Mouse (Mus musculus): ENCODE data around the gene Gm49486. TPM values are rescaled to one million over a fixed set of nuclear protein-coding genes. Genes with fewer than 3 reads are reported as not detected.
"Not testable (repeated sequence)": the region's sequence is repeated elsewhere in the genome, so short reads cannot be mapped to it uniquely, and the experiment has no call there.

Gm49486 gene
- polyA plus RNA-seq, 1 experiment from 2014 or later = 0.58 TPM

GRCm38 (mm10) chr15:79213591-79213990, 15.6 kb upstream of the Gm49486 start:
- H3K9ac ChIP-seq (ENCODE audit: low read length) = no peak overlapping the region
- DNase-seq (ENCODE audit: low spot score) (no peak), ATAC-seq (replicated peaks; ENCODE audit: low FRiP score, low TSS enrichment, low read depth) (no peak)
- no peaks in the 10 kb centered on the region for H3K27me3 ChIP-seq (replicated peaks; ENCODE audit: control insufficient read depth, insufficient read depth, low read length)
- no peak overlapping the region for H3K4me2 ChIP-seq (ENCODE audit: low read length)
- H3K4me3 ChIP-seq (ENCODE audit: low read depth, low read length) = no peak overlapping the region
- no peak overlapping the region for H3K27ac ChIP-seq (ENCODE audit: low read depth)
- no peaks in the 10 kb centered on the region for H3K36me3 ChIP-seq (ENCODE audit: control insufficient read depth, insufficient read depth, low read length)
- no peaks in the 10 kb centered on the region for H3K4me1 ChIP-seq (replicated peaks; ENCODE audit: control insufficient read depth, insufficient read depth, low read length)
- no peaks in the 10 kb centered on the region for H3K9me3 ChIP-seq (ENCODE audit: control insufficient read depth, low read length)
- WGBS = 78% methylated on average over 6 of the region's 6 CpGs

DNA sequence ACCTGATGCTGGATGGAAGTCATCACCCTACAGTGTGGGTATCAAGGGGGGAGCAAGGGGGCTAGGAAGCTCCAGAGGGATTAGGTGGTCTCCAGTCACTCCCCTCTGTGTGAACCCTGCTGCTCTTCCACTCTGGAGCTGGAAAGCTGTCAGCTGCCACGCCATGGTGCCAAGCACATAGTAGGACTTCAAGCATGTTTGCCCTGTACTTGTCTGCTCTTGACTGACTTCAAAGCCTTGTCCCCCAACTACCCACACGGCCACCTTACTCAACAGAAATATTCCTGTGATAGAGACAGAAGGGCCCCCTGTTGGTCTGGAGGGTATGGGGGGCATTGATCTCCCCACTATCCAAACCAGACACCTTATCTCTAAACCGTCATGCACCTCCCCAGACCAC, 13.0 kb upstream of the Gm49486 start:
- Histone ChIP-seq H3K36me3 (ENCODE audit: control insufficient read depth, insufficient read depth, low read length) (no peaks in the 10 kb centered on the region), H3K27me3 (replicated peaks; ENCODE audit: control insufficient read depth, insufficient read depth, low read length) (no peaks in the 10 kb centered on the region), H3K9ac (ENCODE audit: low read length) (no peak overlapping the region), H3K4me2 (ENCODE audit: low read length) (no peak overlapping the region), H3K4me3 (ENCODE audit: low read depth, low read length) (no peak overlapping the region), H3K27ac (ENCODE audit: low read depth) (no peak overlapping the region), H3K9me3 (ENCODE audit: control insufficient read depth, low read length) (no peaks in the 10 kb centered on the region), H3K4me1 (replicated peaks; ENCODE audit: control insufficient read depth, insufficient read depth, low read length) (no peaks in the 10 kb centered on the region)
- ATAC-seq (replicated peaks; ENCODE audit: low FRiP score, low TSS enrichment, low read depth) (no peak), DNase-seq (ENCODE audit: low spot score) (no peak)
- WGBS = 63% methylated on average over 3 of the region's 3 CpGs

DNA sequence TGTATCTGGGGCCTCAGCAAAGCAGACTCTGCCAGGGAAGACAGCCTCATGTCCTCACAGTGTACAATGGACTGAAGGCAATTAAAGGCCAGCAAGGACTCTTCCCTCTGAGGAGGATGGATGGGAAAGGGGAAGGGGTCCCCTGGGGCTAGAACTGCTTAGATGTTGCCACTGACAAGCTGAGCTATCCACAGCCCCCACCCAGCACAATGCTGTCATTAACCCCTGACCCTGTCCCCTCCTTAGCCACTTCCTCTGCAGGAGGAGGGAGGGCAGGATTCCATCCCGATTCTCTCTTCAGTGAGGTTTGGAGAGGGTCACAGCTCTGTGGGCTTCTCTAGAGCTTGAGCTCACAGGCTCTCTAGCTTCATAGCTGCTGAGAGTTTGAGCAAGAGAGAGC, 9.6 kb upstream of the Gm49486 start:
- H3K36me3 ChIP-seq (ENCODE audit: control insufficient read depth, insufficient read depth, low read length) = no peaks in the 10 kb centered on the region
- ATAC-seq (replicated peaks; ENCODE audit: low FRiP score, low TSS enrichment, low read depth) (0 out of 2 replicates have a peak, but pooled peaks have one; percentile 7), DNase-seq (ENCODE audit: low spot score) (no peak)
- no peak overlapping the region for H3K4me3 ChIP-seq (ENCODE audit: low read depth, low read length)
- H3K27ac ChIP-seq (ENCODE audit: low read depth) = no peak overlapping the region
- 0% methylated on average over 1 of the region's 1 CpGs for WGBS
- no peaks in the 10 kb centered on the region for H3K9me3 ChIP-seq (ENCODE audit: control insufficient read depth, low read length)
- no peaks in the 10 kb centered on the region for H3K27me3 ChIP-seq (replicated peaks; ENCODE audit: control insufficient read depth, insufficient read depth, low read length)
- H3K4me1 ChIP-seq (replicated peaks; ENCODE audit: control insufficient read depth, insufficient read depth, low read length) = no peaks in the 10 kb centered on the region
- H3K4me2 ChIP-seq (ENCODE audit: low read length) = no peak overlapping the region
- no peak overlapping the region for H3K9ac ChIP-seq (ENCODE audit: low read length)

DNA sequence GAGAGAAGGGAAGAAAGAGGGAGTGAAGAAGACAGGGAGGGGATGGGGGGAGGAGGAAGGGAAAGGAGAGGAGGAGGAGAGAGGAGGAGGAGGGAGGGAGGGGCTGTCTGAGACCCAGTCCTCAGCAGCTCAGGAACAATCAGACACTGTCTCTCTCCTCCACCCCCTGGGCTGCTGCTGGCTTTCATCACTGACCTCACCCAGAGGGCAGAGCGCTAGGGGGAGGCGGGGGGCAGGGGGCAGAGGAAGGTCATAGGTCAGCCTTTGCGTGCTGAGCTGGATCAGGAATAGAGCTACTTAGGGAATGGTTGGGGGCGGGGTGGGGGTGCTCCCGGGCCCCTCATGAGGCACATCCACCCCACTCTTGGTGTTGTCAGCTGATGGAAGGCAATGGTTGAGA, 5.5 kb upstream of the Gm49486 start:
- H3K4me1 ChIP-seq (replicated peaks; ENCODE audit: control insufficient read depth, insufficient read depth, low read length) = no peaks in the 10 kb centered on the region
- no peak overlapping the region for H3K9ac ChIP-seq (ENCODE audit: low read length)
- H3K4me2 ChIP-seq (ENCODE audit: low read length) = no peak overlapping the region
- no peaks in the 10 kb centered on the region for H3K36me3 ChIP-seq (ENCODE audit: control insufficient read depth, insufficient read depth, low read length)
- no peak overlapping the region for H3K27ac ChIP-seq (ENCODE audit: low read depth)
- H3K9me3 ChIP-seq (ENCODE audit: control insufficient read depth, low read length) = no peaks in the 10 kb centered on the region
- 21% methylated on average over 5 of the region's 5 CpGs for WGBS
- ATAC-seq (replicated peaks; ENCODE audit: low FRiP score, low TSS enrichment, low read depth) (0 out of 2 replicates have a peak, but pooled peaks have one; percentile 36), DNase-seq (ENCODE audit: low spot score) (no peak)
- no peaks in the 10 kb centered on the region for H3K27me3 ChIP-seq (replicated peaks; ENCODE audit: control insufficient read depth, insufficient read depth, low read length)
- H3K4me3 ChIP-seq (ENCODE audit: low read depth, low read length) = no peak overlapping the region

- Histone ChIP-seq H3K27me3 (replicated peaks; ENCODE audit: control insufficient read depth, insufficient read depth, low read length) (no peaks in the 10 kb centered on the region), H3K36me3 (ENCODE audit: control insufficient read depth, insufficient read depth, low read length) (no peaks in the 10 kb centered on the region), H3K9ac (ENCODE audit: low read length) (no peak overlapping the region), H3K9me3 (ENCODE audit: control insufficient read depth, low read length) (no peaks in the 10 kb centered on the region), H3K4me2 (ENCODE audit: low read length) (no peak overlapping the region), H3K27ac (ENCODE audit: low read depth) (no peak overlapping the region), H3K4me3 (ENCODE audit: low read depth, low read length) (no peak overlapping the region), H3K4me1 (replicated peaks; ENCODE audit: control insufficient read depth, insufficient read depth, low read length) (peaks cover 2% of the 10 kb centered on the region)
- WGBS = 13% methylated on average over 5 of the region's 5 CpGs
- peak; percentile 50 for ATAC-seq (replicated peaks; ENCODE audit: low FRiP score, low TSS enrichment, low read depth)
- peak; percentile 95 for DNase-seq (ENCODE audit: low spot score)
These were observed 4.5 kb upstream of the Gm49486 start for GRCm38 (mm10) chr15:79224685-79225084.

DNA sequence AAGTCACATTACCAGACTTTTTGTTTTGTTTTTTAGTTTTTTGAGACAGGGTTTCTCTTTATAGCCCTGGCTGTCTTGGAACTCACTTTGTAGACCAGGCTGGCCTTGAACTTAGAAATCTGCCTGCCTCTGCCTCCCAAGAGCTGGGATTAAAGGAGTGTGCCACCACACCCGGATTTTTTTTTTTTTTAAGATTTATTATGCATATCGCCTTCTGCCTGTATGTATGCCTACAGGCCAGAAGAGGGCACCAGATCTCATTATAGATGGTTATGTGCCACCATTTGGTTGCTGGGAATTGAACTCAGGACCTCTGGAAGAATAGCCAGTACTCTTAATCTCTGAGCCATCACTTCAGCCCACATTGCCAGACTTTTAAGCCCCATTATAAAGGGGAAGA, 3.4 kb upstream of the Gm49486 start:
- H3K36me3 ChIP-seq (ENCODE audit: control insufficient read depth, insufficient read depth, low read length); H3K27ac ChIP-seq (ENCODE audit: low read depth); H3K4me2 ChIP-seq (ENCODE audit: low read length); H3K4me1 ChIP-seq (replicated peaks; ENCODE audit: control insufficient read depth, insufficient read depth, low read length); ATAC-seq (replicated peaks; ENCODE audit: low FRiP score, low TSS enrichment, low read depth); H3K9ac ChIP-seq (ENCODE audit: low read length); H3K27me3 ChIP-seq (replicated peaks; ENCODE audit: control insufficient read depth, insufficient read depth, low read length); H3K4me3 ChIP-seq (ENCODE audit: low read depth, low read length); DNase-seq (ENCODE audit: low spot score); H3K9me3 ChIP-seq (ENCODE audit: control insufficient read depth, low read length): not testable (repeated sequence)
- 61% methylated on average over 2 of the region's 2 CpGs for WGBS

DNA sequence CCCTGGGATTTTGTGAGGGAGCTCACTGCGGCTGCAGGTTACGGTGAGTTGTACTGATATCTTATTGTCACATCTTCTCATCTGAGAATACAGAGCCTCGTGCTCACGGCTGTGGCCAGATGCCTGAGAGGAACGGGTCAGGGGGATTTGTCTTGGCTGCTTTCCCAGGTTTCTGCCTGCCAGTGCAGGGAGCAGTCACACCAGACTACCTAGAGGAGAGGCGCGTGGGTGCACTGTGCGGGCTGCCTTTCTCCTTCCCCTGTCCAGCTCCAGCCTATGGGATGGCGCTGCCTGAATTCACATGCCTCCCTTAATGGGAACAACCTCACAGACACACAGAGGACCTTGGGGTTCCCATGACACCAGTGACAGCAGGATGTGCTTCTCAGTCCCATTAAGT, 6.1 kb downstream of the Gm49486 start:
- no peak for DNase-seq (ENCODE audit: low spot score)
- H3K27ac ChIP-seq (ENCODE audit: low read depth) = no peak overlapping the region
- H3K4me2 ChIP-seq (ENCODE audit: low read length) = no peak overlapping the region
- H3K9ac ChIP-seq (ENCODE audit: low read length) = no peak overlapping the region
- 77% methylated on average over 9 of the region's 9 CpGs for WGBS
- ATAC-seq (replicated peaks; ENCODE audit: low FRiP score, low TSS enrichment, low read depth) = no peak
- H3K4me3 ChIP-seq (ENCODE audit: low read depth, low read length) = no peak overlapping the region
- H3K4me1 ChIP-seq (replicated peaks; ENCODE audit: control insufficient read depth, insufficient read depth, low read length) = no peaks in the 10 kb centered on the region
- H3K27me3 ChIP-seq (replicated peaks; ENCODE audit: control insufficient read depth, insufficient read depth, low read length) = no peaks in the 10 kb centered on the region
- peaks cover 75% of the 10 kb centered on the region for H3K36me3 ChIP-seq (ENCODE audit: control insufficient read depth, insufficient read depth, low read length)
- H3K9me3 ChIP-seq (ENCODE audit: control insufficient read depth, low read length) = no peaks in the 10 kb centered on the region

DNA sequence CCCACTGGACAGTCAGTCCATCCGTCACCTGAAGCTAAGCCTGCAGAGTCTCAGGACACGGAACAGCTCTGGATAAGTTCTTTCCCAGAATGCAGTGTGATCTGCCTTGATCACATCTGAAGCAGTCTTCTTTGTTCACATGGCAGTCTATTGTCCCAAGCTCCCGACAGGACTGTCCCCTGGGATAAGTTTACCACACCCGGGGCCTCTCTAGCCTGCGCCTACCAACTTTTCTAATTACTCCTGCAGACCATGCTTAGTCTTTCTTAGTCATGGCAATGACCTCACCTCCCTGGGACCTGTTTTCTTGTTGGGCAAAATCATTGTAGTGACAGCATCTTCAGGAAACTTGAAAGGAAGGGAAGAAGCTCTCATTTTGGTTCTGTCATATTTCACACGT, 8.8 kb downstream of the Gm49486 start:
- DNase-seq (ENCODE audit: low spot score) (no peak), ATAC-seq (replicated peaks; ENCODE audit: low FRiP score, low TSS enrichment, low read depth) (no peak)
- no peak overlapping the region for H3K9ac ChIP-seq (ENCODE audit: low read length)
- H3K4me1 ChIP-seq (replicated peaks; ENCODE audit: control insufficient read depth, insufficient read depth, low read length) = no peaks in the 10 kb centered on the region
- 76% methylated on average over 6 of the region's 6 CpGs for whole genome bisulfite sequencing
- no peak overlapping the region for H3K27ac ChIP-seq (ENCODE audit: low read depth)
- H3K4me2 ChIP-seq (ENCODE audit: low read length) = no peak overlapping the region
- H3K36me3 ChIP-seq (ENCODE audit: control insufficient read depth, insufficient read depth, low read length) = peaks cover 65% of the 10 kb centered on the region
- no peaks in the 10 kb centered on the region for H3K27me3 ChIP-seq (replicated peaks; ENCODE audit: control insufficient read depth, insufficient read depth, low read length)
- no peak overlapping the region for H3K4me3 ChIP-seq (ENCODE audit: low read depth, low read length)
- no peaks in the 10 kb centered on the region for H3K9me3 ChIP-seq (ENCODE audit: control insufficient read depth, low read length)

DNA sequence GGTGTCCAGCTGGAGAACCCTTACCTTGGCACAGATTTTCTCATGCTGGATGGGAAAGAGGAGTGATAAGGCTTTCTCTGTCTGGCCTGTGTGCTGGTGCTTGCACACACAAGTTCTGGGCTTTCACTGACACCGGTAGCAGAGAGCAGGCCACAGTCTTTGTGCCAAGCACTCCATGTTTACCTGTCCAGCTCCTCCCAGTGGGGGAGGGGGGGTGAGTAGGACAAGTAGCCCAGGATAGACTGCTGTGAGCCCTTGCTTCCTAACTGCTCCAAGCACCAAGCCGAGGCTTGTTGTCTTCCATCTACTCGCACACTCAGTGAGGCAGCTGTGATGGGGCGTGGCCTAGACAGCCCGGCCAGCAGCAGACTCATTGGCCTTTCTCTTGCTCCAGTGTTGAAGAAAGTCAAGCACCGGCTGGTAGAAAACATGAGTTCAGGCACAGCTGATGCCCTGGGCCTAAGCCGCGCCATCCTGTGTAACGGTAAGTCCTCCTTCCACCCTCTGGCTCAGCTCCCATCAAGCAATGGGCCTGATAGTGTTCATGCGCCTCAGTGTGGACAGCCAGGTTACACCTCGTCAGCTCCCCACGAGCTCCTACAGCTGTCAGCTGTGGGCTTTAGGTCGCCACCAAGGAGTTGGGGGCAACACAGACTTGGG, 13.5 kb downstream of the Gm49486 start:
- H3K36me3 ChIP-seq (ENCODE audit: control insufficient read depth, insufficient read depth, low read length) = peaks cover 65% of the 10 kb centered on the region

More for the DNA sequence above, 13.5 kb downstream of the Gm49486 start:
- no peak for DNase-seq (ENCODE audit: low spot score)
- Histone ChIP-seq H3K4me3 (ENCODE audit: low read depth, low read length) (no peak overlapping the region), H3K9me3 (ENCODE audit: control insufficient read depth, low read length) (no peaks in the 10 kb centered on the region), H3K27ac (ENCODE audit: low read depth) (no peak overlapping the region), H3K4me2 (ENCODE audit: low read length) (no peak overlapping the region), H3K4me1 (replicated peaks; ENCODE audit: control insufficient read depth, insufficient read depth, low read length) (peaks cover 3% of the 10 kb centered on the region; the same call in 1 of the 2 replicates), H3K27me3 (replicated peaks; ENCODE audit: control insufficient read depth, insufficient read depth, low read length) (no peaks in the 10 kb centered on the region), H3K9ac (ENCODE audit: low read length) (no peak overlapping the region)
- WGBS = 77% methylated on average over 13 of the region's 13 CpGs
- ATAC-seq (replicated peaks; ENCODE audit: low FRiP score, low TSS enrichment, low read depth) = peak; percentile 54
